Mouse (Mus musculus) midbrain, embryonic 14.5 days (tissue): ENCODE results near the gene Itgb7. TPM values are rescaled to one million over a fixed set of nuclear protein-coding genes. Genes with fewer than 3 reads are reported as not detected.

Experiments
- ATAC-seq: fragments of 200-750 bp; cut with Nextera tagmentation; 2 replicates; pipeline ENCODE4 v1.8.0; 2017; ENCODE audit warnings: moderate number of reproducible peaks, moderate library complexity; ENCODE audit not compliant: low FRiP score, low TSS enrichment
- DNase-seq: peaks from one replicate; pipeline ENCODE4 v3.0.0-alpha.2; 2015
- H3K27ac ChIP-seq: fragments of 300-500 bp; sonication (generic); replicated peaks from 2 replicates; pipeline ENCODE4 v1.5.1; 2014; ENCODE audit warnings: mild to moderate bottlenecking, low read depth, low read length, moderate library complexity
- H3K27me3 ChIP-seq: fragments of 300-500 bp; sonication (generic); 2 replicates; pipeline ENCODE4 v1.6.1; 2014; ENCODE audit warnings: low read length, control low read depth, mixed read lengths; ENCODE audit not compliant: control insufficient read depth, insufficient read depth
- H3K36me3 ChIP-seq: fragments of 300-500 bp; sonication (generic); 2 replicates; pipeline ENCODE4 v1.6.1; 2014; ENCODE audit warnings: low read length, control low read depth; ENCODE audit not compliant: control insufficient read depth, insufficient read depth
- H3K4me1 ChIP-seq: fragments of 300-500 bp; sonication (generic); 2 replicates; pipeline ENCODE4 v1.6.1; 2014; ENCODE audit warnings: mild to moderate bottlenecking, antibody characterized with exemption, low read length, control low read depth; ENCODE audit not compliant: control insufficient read depth, insufficient read depth
- H3K4me2 ChIP-seq: fragments of 300-500 bp; sonication (generic); 2 replicates; pipeline ENCODE4 v1.6.1; 2014; ENCODE audit warnings: mild to moderate bottlenecking, low read length, moderate library complexity
- H3K4me3 ChIP-seq: fragments of 300-500 bp; sonication (generic); replicated peaks from 2 replicates; pipeline ENCODE4 v1.5.1; 2014; ENCODE audit warnings: low read depth, low read length
- H3K9ac ChIP-seq: fragments of 300-500 bp; sonication (generic); replicated peaks from 2 replicates; pipeline ENCODE4 v1.6.1; 2014; ENCODE audit warnings: mild to moderate bottlenecking, low read length, moderate library complexity
- H3K9me3 ChIP-seq: fragments of 300-500 bp; sonication (generic); 2 replicates; pipeline ENCODE4 v1.6.1; 2016; ENCODE audit warnings: low read length, control low read depth, mixed read lengths; ENCODE audit not compliant: control insufficient read depth
- WGBS: fragments of 180-500 bp; shearing (Covaris S2); extraction: QIAGEN DNeasy Blood & Tissue Kit; methylation state at CpG from one replicate; pipeline ENCODE4 v1.1.7; 2014; 5-methylcytosine and 5-hydroxymethylcytosine counted together
- polyA plus RNA-seq: library from polyadenylated mRNA; unstranded; fragments of >200 nt; fragmentation: Nextera tagmentation; extraction: Ambion mirVana; gene quantifications from 2 replicates; pipeline ENCODE4 v1.2.1, GENCODE M21; 2014

The Itgb7 gene
- polyA plus RNA-seq, 1 experiment from 2014 or later, result 0.78 TPM

DNA sequence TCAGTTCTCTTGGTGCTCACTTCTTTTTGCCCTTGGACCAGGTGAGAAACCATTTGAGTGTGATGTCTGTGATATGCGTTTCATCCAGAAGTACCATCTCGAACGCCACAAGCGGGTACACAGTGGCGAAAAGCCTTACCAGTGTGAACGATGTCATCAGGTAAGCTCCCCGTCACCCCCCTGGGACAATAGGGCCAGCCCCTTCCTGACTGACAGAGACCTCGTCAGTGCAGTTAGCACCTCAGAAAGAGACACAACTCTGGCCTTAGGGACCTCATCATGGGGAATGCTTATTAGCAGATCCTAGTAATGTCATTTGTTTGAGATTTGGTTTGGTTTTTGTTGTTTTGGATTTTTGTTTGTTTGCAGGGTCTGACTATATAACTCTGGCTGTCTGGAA, 22.6 kb downstream of the Itgb7 start:
- no peak overlapping the region for H3K4me3 ChIP-seq
- peaks cover 18% of the 10 kb centered on the region for H3K4me1 ChIP-seq
- no peaks in the 10 kb centered on the region for H3K9me3 ChIP-seq
- ATAC-seq, result no peak
- no peak overlapping the region for H3K4me2 ChIP-seq
- DNase-seq, result no peak
- peaks cover 79% of the 10 kb centered on the region for H3K36me3 ChIP-seq
- WGBS, result 93% methylated on average over 8 of the region's 8 CpGs
- no peak overlapping the region for H3K27ac ChIP-seq
- no peaks in the 10 kb centered on the region for H3K27me3 ChIP-seq
- H3K9ac ChIP-seq, result no peak overlapping the region

DNA sequence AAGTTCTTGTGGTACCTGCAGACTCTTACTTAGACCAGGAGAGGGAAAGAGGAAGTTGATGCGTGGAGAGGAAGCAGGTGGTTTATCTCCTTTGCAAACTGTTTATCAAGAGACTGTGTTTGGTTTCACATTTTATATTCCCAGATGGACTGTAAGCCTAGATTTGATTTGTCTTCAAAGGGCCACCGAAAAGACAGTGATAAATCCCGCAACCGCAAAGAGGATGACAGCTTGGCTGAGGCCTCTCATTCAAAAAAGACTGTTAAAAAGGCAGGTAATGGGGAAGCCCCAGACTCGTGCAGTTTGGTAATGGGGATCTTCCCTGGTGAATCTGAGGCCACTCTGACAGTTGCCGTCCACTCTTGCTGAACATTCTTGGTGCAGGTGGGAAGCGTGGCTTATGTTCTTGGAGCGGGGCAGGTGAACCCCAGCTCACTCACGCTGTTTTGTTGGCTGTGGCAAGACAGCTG, 23.6 kb downstream of the Itgb7 start:
- no peak for ATAC-seq
- Histone ChIP-seq H3K36me3 (peaks cover 69% of the 10 kb centered on the region), H3K4me2 (no peak overlapping the region), H3K4me3 (no peak overlapping the region), H3K4me1 (peaks cover 18% of the 10 kb centered on the region), H3K9ac (no peak overlapping the region), H3K27me3 (no peaks in the 10 kb centered on the region), H3K27ac (no peak overlapping the region), H3K9me3 (no peaks in the 10 kb centered on the region)
- WGBS, result 94% methylated on average over 9 of the region's 9 CpGs
- no peak for DNase-seq

DNA sequence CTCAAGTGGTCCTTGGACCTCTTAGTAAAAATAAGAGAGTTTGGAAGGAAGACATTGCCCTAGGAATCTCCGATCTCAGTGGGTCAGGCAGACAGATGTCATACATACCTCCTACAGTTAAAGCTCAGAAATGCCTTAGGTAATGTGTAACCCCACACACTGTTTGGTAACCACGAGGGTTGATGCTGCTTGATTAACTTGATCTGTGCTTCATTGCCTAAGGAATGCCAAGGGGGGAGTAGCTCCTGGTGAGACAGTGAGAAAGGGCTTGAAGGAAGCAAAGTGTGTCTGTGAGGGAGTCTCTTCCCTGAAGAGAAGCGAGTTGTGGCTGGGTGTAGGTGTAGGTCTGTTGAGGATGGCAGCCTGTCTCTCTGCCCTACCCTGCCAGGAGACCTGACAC, 24.4 kb downstream of the Itgb7 start:
- H3K4me2 ChIP-seq, result no peak overlapping the region
- DNase-seq (no peak), ATAC-seq (no peak)
- H3K4me3 ChIP-seq, result no peak overlapping the region
- WGBS, result 75% methylated on average over 3 of the region's 3 CpGs
- H3K9me3 ChIP-seq, result no peaks in the 10 kb centered on the region
- H3K9ac ChIP-seq, result no peak overlapping the region
- peaks cover 61% of the 10 kb centered on the region for H3K36me3 ChIP-seq
- H3K27ac ChIP-seq, result no peak overlapping the region
- H3K4me1 ChIP-seq, result peaks cover 24% of the 10 kb centered on the region
- H3K27me3 ChIP-seq, result no peaks in the 10 kb centered on the region

DNA sequence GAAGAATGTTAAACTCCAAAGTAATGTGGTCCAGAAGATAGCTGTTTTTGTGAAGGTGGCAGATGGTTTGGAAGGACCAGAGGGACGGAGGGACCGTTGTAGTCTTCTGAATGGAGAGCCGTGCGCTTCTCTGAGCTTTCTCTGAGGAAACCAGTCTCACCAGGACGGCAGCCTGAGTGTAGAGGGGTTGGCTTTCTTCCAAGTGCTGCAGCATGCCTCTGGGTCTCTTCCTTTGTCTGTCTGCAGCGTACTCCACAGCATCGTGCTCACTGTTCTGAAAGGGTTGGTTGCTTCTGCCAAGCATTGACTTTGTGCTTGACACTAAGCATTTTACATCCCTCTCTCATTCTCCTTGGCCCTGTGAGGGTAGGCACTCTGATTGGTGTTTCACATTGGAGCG, 26.0 kb downstream of the Itgb7 start:
- peaks cover 50% of the 10 kb centered on the region for H3K36me3 ChIP-seq
- no peaks in the 10 kb centered on the region for H3K27me3 ChIP-seq
- WGBS, result 34% methylated on average over 8 of the region's 8 CpGs
- peak overlapping the region; percentile 77 for H3K27ac ChIP-seq
- peak overlapping the region; percentile 72 for H3K4me3 ChIP-seq
- ATAC-seq (peak; percentile 18; the same call in 1 of the 2 replicates), DNase-seq (peak; percentile 85)
- H3K4me2 ChIP-seq, result peak overlapping the region; percentile 78
- no peaks in the 10 kb centered on the region for H3K9me3 ChIP-seq
- H3K4me1 ChIP-seq, result peaks cover 26% of the 10 kb centered on the region
- peak overlapping the region; percentile 44; the same call in 1 of the 2 replicates for H3K9ac ChIP-seq

- Histone ChIP-seq H3K27ac (peak within 1 kb of the TSS; percentile 99), H3K9ac (peak within 1 kb of the TSS; percentile 87), H3K4me1 (peaks cover 26% of the 10 kb centered on the region), H3K4me3 (peak within 1 kb of the TSS; percentile 72), H3K36me3 (peaks cover 41% of the 10 kb centered on the region), H3K27me3 (no peaks in the 10 kb centered on the region), H3K9me3 (no peaks in the 10 kb centered on the region), H3K4me2 (peak within 1 kb of the TSS; percentile 78)
- 64% methylated on average over 19 of the region's 19 CpGs for WGBS
- DNase-seq, result no peak
- no peak for ATAC-seq
Measured at GRCm38 (mm10) chr15:102204674-102205505, 26.9 kb downstream of the Itgb7 start, which contains the start of gene Csad. TSS of gene Csad (minus strand) at chr15:102204724.

GRCm38 (mm10) chr15:102203835-102204381, 27.8 kb downstream of the Itgb7 start:
- DNase-seq (peak; percentile 87), ATAC-seq (peak; percentile 38)
- WGBS, result under 1% methylated on average over 52 of the region's 72 CpGs
- Histone ChIP-seq H3K27me3 (no peaks in the 10 kb centered on the region), H3K9me3 (no peaks in the 10 kb centered on the region), H3K4me3 (peak overlapping the region; percentile 72), H3K36me3 (peaks cover 33% of the 10 kb centered on the region), H3K9ac (peak overlapping the region; percentile 87), H3K4me1 (peaks cover 26% of the 10 kb centered on the region), H3K27ac (peak overlapping the region; percentile 99), H3K4me2 (peak overlapping the region; percentile 78)

DNA sequence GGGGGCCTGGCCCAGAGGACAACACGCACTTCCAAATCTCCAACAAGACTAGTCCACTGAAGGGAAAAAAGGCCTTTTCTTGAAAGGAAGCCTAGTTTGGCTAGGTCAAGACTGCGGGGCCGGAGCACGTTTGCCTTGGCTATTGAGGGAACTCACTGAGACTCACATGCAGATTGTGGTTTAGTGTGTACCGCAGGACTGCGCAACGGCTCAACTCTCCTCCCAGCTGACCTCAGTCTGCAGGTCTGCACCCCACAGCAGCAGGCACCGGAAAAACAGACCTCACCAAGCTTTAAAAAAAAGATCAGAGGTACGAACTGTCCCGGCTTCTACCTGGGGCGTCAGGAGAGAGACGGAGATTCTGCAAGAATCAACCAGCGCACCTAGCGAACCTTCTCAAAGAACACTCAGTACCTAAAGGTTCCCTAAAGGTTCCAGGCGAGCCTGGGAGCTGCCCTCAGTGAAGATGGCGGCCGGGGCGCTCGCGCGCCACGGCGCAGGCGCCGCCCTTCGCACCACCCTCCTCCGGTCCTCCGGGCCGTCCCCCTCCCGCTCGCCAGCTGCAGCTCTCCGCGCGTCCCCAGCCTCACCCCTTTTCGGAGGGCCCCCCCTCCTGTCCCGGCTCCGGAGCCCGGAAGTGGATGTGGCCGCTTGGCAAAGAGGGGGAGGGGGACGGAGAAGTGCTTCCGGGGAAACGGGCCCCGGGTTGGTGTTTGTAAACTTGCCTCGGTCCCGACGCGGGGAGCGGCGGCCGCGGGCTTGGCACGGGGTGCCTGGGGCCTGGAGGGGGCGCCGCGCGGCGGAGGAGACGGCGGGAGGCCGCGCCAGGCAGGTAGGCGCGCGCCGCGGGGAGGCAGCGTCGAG, 28.5 kb downstream of the Itgb7 start, which contains the start of gene Zfp740:
TSS of gene Zfp740 (plus strand) at position 279 of the 864 bp plus-strand sequence.
- peak; percentile 97 for DNase-seq
- Histone ChIP-seq H3K4me3 (peak within 1 kb of the TSS; percentile 72), H3K36me3 (peaks cover 26% of the 10 kb centered on the region), H3K9ac (peak within 1 kb of the TSS; percentile 87), H3K27ac (peak within 1 kb of the TSS; percentile 99), H3K4me1 (peaks cover 26% of the 10 kb centered on the region), H3K27me3 (no peaks in the 10 kb centered on the region), H3K4me2 (peak within 1 kb of the TSS; percentile 78), H3K9me3 (no peaks in the 10 kb centered on the region)
- peak; percentile 96 for ATAC-seq
- WGBS, result under 1% methylated on average over 66 of the region's 68 CpGs

GRCm38 (mm10) chr15:102198841-102199240, 32.9 kb downstream of the Itgb7 start:
- Histone ChIP-seq H3K27ac (no peak overlapping the region), H3K9me3 (no peaks in the 10 kb centered on the region), H3K27me3 (no peaks in the 10 kb centered on the region), H3K4me3 (no peak overlapping the region), H3K4me1 (peaks cover 8% of the 10 kb centered on the region; the same call in 1 of the 2 replicates), H3K9ac (no peak overlapping the region), H3K36me3 (no peaks in the 10 kb centered on the region), H3K4me2 (no peak overlapping the region)
- ATAC-seq, result no peak
- no peak for DNase-seq
- 82% methylated on average over 4 of the region's 4 CpGs for WGBS
